Mouse (Mus musculus): ENCODE results near the gene Dtx1.

Gene Dtx1

GRCm38 (mm10) chr5:120704421-120704820, 7.3 kb downstream of the Dtx1 start:
- DNase-seq (ENCODE audit: low spot score) = no peak

- DNase-seq (ENCODE audit: low spot score) = no peak
Observed at GRCm38 (mm10) chr5:120703660-120704059, 8.1 kb downstream of the Dtx1 start.

GRCm38 (mm10) chr5:120702969-120703368, 8.8 kb downstream of the Dtx1 start:
- no peak for DNase-seq (ENCODE audit: low spot score)

GRCm38 (mm10) chr5:120702421-120702820, 9.3 kb downstream of the Dtx1 start:
- DNase-seq (ENCODE audit: low spot score) = no peak

- DNase-seq (ENCODE audit: low spot score) = no peak
Observed at GRCm38 (mm10) chr5:120700996-120701790, 10.5 kb downstream of the Dtx1 start.

GRCm38 (mm10) chr5:120698801-120699391, 12.8 kb downstream of the Dtx1 start:
- DNase-seq (ENCODE audit: low spot score) = no peak

GRCm38 (mm10) chr5:120698181-120698580, 13.5 kb downstream of the Dtx1 start:
- DNase-seq (ENCODE audit: low spot score) = no peak

GRCm38 (mm10) chr5:120696865-120697264, 14.9 kb downstream of the Dtx1 start:
- DNase-seq (ENCODE audit: low spot score) = no peak

GRCm38 (mm10) chr5:120696057-120696743, 15.5 kb downstream of the Dtx1 start:
- DNase-seq (ENCODE audit: low spot score) = no peak

- DNase-seq (ENCODE audit: low spot score) = no peak
Observed at GRCm38 (mm10) chr5:120694695-120695074, 17.0 kb downstream of the Dtx1 start.

- DNase-seq (ENCODE audit: low spot score) = no peak
Observed at GRCm38 (mm10) chr5:120693931-120694694, 17.6 kb downstream of the Dtx1 start.

- no peak for DNase-seq (ENCODE audit: low spot score)
Observed at GRCm38 (mm10) chr5:120692034-120692433, 19.7 kb downstream of the Dtx1 start.

GRCm38 (mm10) chr5:120690417-120690816, 21.3 kb downstream of the Dtx1 start:
- DNase-seq (ENCODE audit: low spot score) = no peak

- no peak for DNase-seq (ENCODE audit: low spot score)
Observed at GRCm38 (mm10) chr5:120688434-120688833, 23.3 kb downstream of the Dtx1 start.

GRCm38 (mm10) chr5:120687897-120688296, 23.8 kb downstream of the Dtx1 start:
- DNase-seq (ENCODE audit: low spot score) = no peak

GRCm38 (mm10) chr5:120687484-120687851, 24.3 kb downstream of the Dtx1 start:
- no peak for DNase-seq (ENCODE audit: low spot score)

- no peak for DNase-seq (ENCODE audit: low spot score)
Observed at GRCm38 (mm10) chr5:120686749-120687483, 24.8 kb downstream of the Dtx1 start.

GRCm38 (mm10) chr5:120685678-120686077, 26.0 kb downstream of the Dtx1 start:
- DNase-seq (ENCODE audit: low spot score) = no peak

GRCm38 (mm10) chr5:120682982-120683771, 28.6 kb downstream of the Dtx1 start:
- no peak for DNase-seq (ENCODE audit: low spot score)

- DNase-seq (ENCODE audit: low spot score) = no peak
Observed at GRCm38 (mm10) chr5:120680918-120681317, 30.8 kb downstream of the Dtx1 start.

All from c-Kit-positive CD71-positive TER-119-positive erythroid progenitor cells, embryonic 14.5 days (primary cell).